Mouse (Mus musculus): ENCODE measurements around the gene Hectd4.

DNA sequence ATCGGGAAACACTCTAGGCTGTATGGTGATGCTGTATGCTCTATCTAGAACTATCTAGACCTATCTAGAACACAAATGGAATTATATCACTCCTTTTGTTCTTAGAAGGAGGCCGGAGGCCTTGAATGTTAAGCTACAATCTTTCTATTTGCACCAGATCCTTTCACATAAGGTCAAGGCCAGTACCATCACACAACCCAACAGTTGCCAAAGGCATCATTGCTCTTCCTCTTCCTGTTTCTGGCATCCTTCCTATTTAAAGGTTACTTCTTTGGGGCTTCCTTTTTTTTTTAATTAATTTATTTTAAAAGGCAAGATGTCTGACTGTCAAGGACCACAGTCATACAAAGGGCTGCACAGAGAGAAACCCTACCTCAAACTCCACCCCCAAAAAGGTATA, 22.7 kb upstream of the Hectd4 start:
- no peak for TF ChIP-seq POLR2A (IDR thresholded peaks at IDR 0.05; ENCODE audit: low read depth, low read length)
- TF ChIP-seq CTCF (conservative IDR thresholded peaks at IDR 0.05 in 1 of 2, IDR thresholded peaks at IDR 0.05 in 1 of 2; ENCODE audit: low read depth in 2 of 2, low read length in 2 of 2), result no peak
- TF ChIP-seq NELFE (IDR thresholded peaks at IDR 0.05; ENCODE audit: low read depth, low read length), result no peak
- no peak for TF ChIP-seq EP300 (IDR thresholded peaks at IDR 0.05; ENCODE audit: low read length)
- no peak for TF ChIP-seq TCF12 (IDR thresholded peaks at IDR 0.05; ENCODE audit: low read depth, low read length)
- TF ChIP-seq ETS1 (conservative IDR thresholded peaks at IDR 0.05; ENCODE audit: low read depth, low read length), result no peak
- no peak for TF ChIP-seq SIN3A (IDR thresholded peaks at IDR 0.05; ENCODE audit: low read length)
- no peak for TF ChIP-seq MAFK (IDR thresholded peaks at IDR 0.05; ENCODE audit: insufficient replicate concordance, low read length)
- TF ChIP-seq ELF1 (IDR thresholded peaks at IDR 0.05; ENCODE audit: low read depth, low read length), result 0 out of 2 replicates have a peak, but pooled peaks have one; percentile 21
- no peak for TF ChIP-seq JUND (conservative IDR thresholded peaks at IDR 0.05; ENCODE audit: low read depth, low read length)
